In genomic region chr6:93083716-93084115, GRCm38 (mm10) we compare ENCODE assay signal across 21 mouse cellular contexts.
DNase-seq lines count a peak whose midpoint lies in the region; ATAC-seq and TF ChIP-seq lines count a peak whose summit lies in the region.
"Had no signal": no experiment of that assay in that cellular context is flagged by ENCODE, and none has a peak within 500 bp of the region (broad histone marks: within the 10 kb centered on the region; RNA-seq: fewer than 3 reads in every experiment).

No protein-coding gene starts in this region.

- 64% methylated on average over 6 of the region's 6 CpGs for WGBS in embryonic facial prominence, embryonic 14.5 days
- 90% methylated on average over 6 of the region's 6 CpGs for WGBS in embryonic facial prominence, embryonic 10.5 days
- 79% methylated on average over 6 of the region's 6 CpGs for WGBS in kidney, postnatal 0 days
- WGBS in lung, embryonic 14.5 days = 66% methylated on average over 6 of the region's 6 CpGs
- WGBS in lung, postnatal 0 days = 65% methylated on average over 6 of the region's 6 CpGs

- H3K4me2 ChIP-seq in embryonic facial prominence, embryonic 14.5 days (ENCODE audit: low read depth, low read length) = no peak overlapping the region
- no peak overlapping the region for H3K4me2 ChIP-seq in kidney, postnatal 0 days (ENCODE audit: low read length)
- H3K4me2 ChIP-seq in lung, embryonic 14.5 days = no peak overlapping the region
- no peak overlapping the region for H3K4me2 ChIP-seq in lung, postnatal 0 days (replicated peaks; ENCODE audit: low read depth, low read length)
- H3K4me2 ChIP-seq: embryonic facial prominence, embryonic 13.5 days; forebrain, embryonic 13.5 days; forebrain, embryonic 15.5 days had no signal

- TF ChIP-seq EP300 in lung, postnatal 0 days (IDR thresholded peaks at IDR 0.05) = no peak

- H3K36me3 ChIP-seq in embryonic facial prominence, embryonic 14.5 days (ENCODE audit: control insufficient read depth, insufficient read depth, low read length) = no peaks in the 10 kb centered on the region
- no peaks in the 10 kb centered on the region for H3K36me3 ChIP-seq in embryonic facial prominence, embryonic 10.5 days (replicated peaks)
- no peaks in the 10 kb centered on the region for H3K36me3 ChIP-seq in kidney, postnatal 0 days (ENCODE audit: insufficient read depth, low read length)
- no peaks in the 10 kb centered on the region for H3K36me3 ChIP-seq in lung, embryonic 14.5 days (ENCODE audit: insufficient read depth)
- H3K36me3 ChIP-seq in lung, postnatal 0 days (ENCODE audit: insufficient read depth, low read length) = no peaks in the 10 kb centered on the region
- H3K36me3 ChIP-seq: embryonic facial prominence, embryonic 13.5 days; forebrain, embryonic 15.5 days; G1E had no signal

- H3K9ac ChIP-seq in embryonic facial prominence, embryonic 14.5 days (ENCODE audit: low read depth, low read length) = no peak overlapping the region
- no peak overlapping the region for H3K9ac ChIP-seq in kidney, postnatal 0 days (ENCODE audit: low read depth, low read length)
- H3K9ac ChIP-seq in lung, embryonic 14.5 days = no peak overlapping the region
- no peak overlapping the region for H3K9ac ChIP-seq in lung, postnatal 0 days (replicated peaks; ENCODE audit: low read depth)
- H3K9ac ChIP-seq: embryonic facial prominence, embryonic 13.5 days; forebrain, embryonic 13.5 days; forebrain, embryonic 15.5 days had no signal

- peak; percentile 67 for DNase-seq in embryonic facial prominence, embryonic 14.5 days (ENCODE audit: low spot score)
- DNase-seq in embryonic facial prominence, embryonic 10.5 days (ENCODE audit: low spot score) = no peak
- DNase-seq in kidney, postnatal 0 days (ENCODE audit: low spot score) = peak; percentile 24
- no peak for DNase-seq in kidney, adult 8-10 months
- DNase-seq in lung, embryonic 14.5 days = peak; percentile 43
- DNase-seq in lung, postnatal 25 days (ENCODE audit: low spot score) = no peak
- DNase-seq in lung, postnatal 0 days (ENCODE audit: low spot score) = peak; percentile 49
- no peak for DNase-seq in lung, adult 18-20 months
- DNase-seq: adrenal gland, adult 8-10 months; adrenal gland, postnatal 14 days; adrenal gland, postnatal 36 days; B cell, adult 2 months; cerebellum, adult 11-12 months had no signal

- TF ChIP-seq CTCF in kidney, postnatal 0 days (IDR thresholded peaks at IDR 0.05; ENCODE audit: low read depth) = no peak
- no peak for TF ChIP-seq CTCF in lung, embryonic 14.5 days (IDR thresholded peaks at IDR 0.05; ENCODE audit: low read depth)
- TF ChIP-seq CTCF in lung, postnatal 0 days (IDR thresholded peaks at IDR 0.05) = no peak

- ATAC-seq in embryonic facial prominence, embryonic 14.5 days (ENCODE audit: low read depth) = no peak
- no peak for ATAC-seq in kidney, postnatal 0 days (replicated peaks; ENCODE audit: low FRiP score, low read depth)
- ATAC-seq in lung, embryonic 14.5 days (ENCODE audit: insufficient read depth) = no peak
- no peak for ATAC-seq in lung, postnatal 0 days
- ATAC-seq: activated CD4-positive, CD25-positive, alpha-beta regulatory T cell, adult 4 months; CD4-positive, CD25-positive, alpha-beta regulatory T cell, adult 4 months; forebrain, embryonic 13.5 days; forebrain, embryonic 15.5 days; Patski had no signal

- H3K27me3 ChIP-seq in embryonic facial prominence, embryonic 14.5 days (replicated peaks; ENCODE audit: control insufficient read depth, insufficient read depth, low read length) = no peaks in the 10 kb centered on the region
- no peaks in the 10 kb centered on the region for H3K27me3 ChIP-seq in embryonic facial prominence, embryonic 10.5 days (replicated peaks; ENCODE audit: low read depth, poor library complexity, severe bottlenecking)
- no peaks in the 10 kb centered on the region for H3K27me3 ChIP-seq in kidney, postnatal 0 days (ENCODE audit: insufficient read depth, low read length)
- no peaks in the 10 kb centered on the region for H3K27me3 ChIP-seq in lung, embryonic 14.5 days (ENCODE audit: insufficient read depth, low read length)
- no peaks in the 10 kb centered on the region for H3K27me3 ChIP-seq in lung, postnatal 0 days (replicated peaks; ENCODE audit: insufficient read depth, low read length)
- H3K27me3 ChIP-seq: CH12.LX; embryonic facial prominence, embryonic 13.5 days; forebrain, embryonic 13.5 days; forebrain, embryonic 15.5 days; Patski had no signal

- H3K4me1 ChIP-seq in embryonic facial prominence, embryonic 14.5 days (ENCODE audit: control insufficient read depth, insufficient read depth, low read length) = no peaks in the 10 kb centered on the region
- H3K4me1 ChIP-seq in embryonic facial prominence, embryonic 10.5 days = no peaks in the 10 kb centered on the region
- no peaks in the 10 kb centered on the region for H3K4me1 ChIP-seq in kidney, postnatal 0 days (replicated peaks; ENCODE audit: insufficient read depth, low read length)
- H3K4me1 ChIP-seq in lung, embryonic 14.5 days (ENCODE audit: insufficient read depth) = 0 out of 2 replicates have a peak, but pooled peaks cover 5% of the 10 kb centered on the region
- H3K4me1 ChIP-seq in lung, postnatal 0 days (ENCODE audit: insufficient read depth, low read depth, low read length) = no peaks in the 10 kb centered on the region
- H3K4me1 ChIP-seq: forebrain, embryonic 13.5 days; forebrain, embryonic 15.5 days had no signal

- H3K27ac ChIP-seq in embryonic facial prominence, embryonic 14.5 days (replicated peaks; ENCODE audit: low read depth, low read length) = no peak overlapping the region
- no peak overlapping the region for H3K27ac ChIP-seq in embryonic facial prominence, embryonic 10.5 days (replicated peaks)
- H3K27ac ChIP-seq in kidney, postnatal 0 days = no peak overlapping the region
- H3K27ac ChIP-seq in lung, embryonic 14.5 days (ENCODE audit: low read depth) = no peak overlapping the region
- no peak overlapping the region for H3K27ac ChIP-seq in lung, postnatal 0 days (ENCODE audit: low read length)
- H3K27ac ChIP-seq: embryonic facial prominence, embryonic 13.5 days; forebrain, embryonic 13.5 days; forebrain, embryonic 15.5 days had no signal

- H3K9me3 ChIP-seq in embryonic facial prominence, embryonic 14.5 days (ENCODE audit: control insufficient read depth, low read length) = no peaks in the 10 kb centered on the region
- no peaks in the 10 kb centered on the region for H3K9me3 ChIP-seq in embryonic facial prominence, embryonic 10.5 days
- no peaks in the 10 kb centered on the region for H3K9me3 ChIP-seq in kidney, postnatal 0 days (replicated peaks; ENCODE audit: low read length)
- no peaks in the 10 kb centered on the region for H3K9me3 ChIP-seq in lung, embryonic 14.5 days (ENCODE audit: low read depth, low read length)
- no peaks in the 10 kb centered on the region for H3K9me3 ChIP-seq in lung, postnatal 0 days (ENCODE audit: low read length)
- H3K9me3 ChIP-seq: embryonic facial prominence, embryonic 13.5 days; forebrain, embryonic 13.5 days; forebrain, embryonic 15.5 days had no signal

- no peak overlapping the region for H3K4me3 ChIP-seq in embryonic facial prominence, embryonic 14.5 days (ENCODE audit: low read depth, low read length)
- no peak overlapping the region for H3K4me3 ChIP-seq in embryonic facial prominence, embryonic 10.5 days
- H3K4me3 ChIP-seq in kidney, postnatal 0 days (replicated peaks; ENCODE audit: low read depth, low read length) = no peak overlapping the region
- H3K4me3 ChIP-seq in lung, embryonic 14.5 days (ENCODE audit: low read depth, low read length) = no peak overlapping the region
- no peak overlapping the region for H3K4me3 ChIP-seq in lung, postnatal 0 days (ENCODE audit: low read depth, low read length)
- H3K4me3 ChIP-seq: embryonic facial prominence, embryonic 13.5 days; forebrain, embryonic 13.5 days; forebrain, embryonic 15.5 days had no signal

Comparison
In these comparisons a context has a peak if more than half of its experiments do, and no peak if none do; other contexts are left out.
1. DNase-seq: peak in embryonic facial prominence, embryonic 14.5 days (single experiment), kidney, postnatal 0 days (single experiment), lung, embryonic 14.5 days (single experiment) and lung, postnatal 0 days (single experiment); none in embryonic facial prominence, embryonic 10.5 days (single experiment), kidney, adult 8-10 months (0 of 2), lung, postnatal 25 days (single experiment) and lung, adult 18-20 months (0 of 2).